Mouse (Mus musculus) midbrain, postnatal 0 days (tissue): ENCODE measurements around the gene Rbl2. TPM values are rescaled to one million over a fixed set of nuclear protein-coding genes. Genes with fewer than 3 reads are reported as not detected.

Source experiments
- ATAC-seq: fragments of 200-750 bp; cut with Nextera tagmentation; 2 replicates; pipeline ENCODE4 v1.8.0; 2017; ENCODE audit warnings: moderate number of reproducible peaks, mild to moderate bottlenecking, moderate TSS enrichment, moderate library complexity; ENCODE audit not compliant: low FRiP score
- DNase-seq: peaks from one replicate; pipeline ENCODE4 v3.0.0-alpha.2; 2015; ENCODE audit warnings: low spot score
- H3K27ac ChIP-seq: fragments of 300-500 bp; sonication (generic); 2 replicates; pipeline ENCODE4 v1.5.1; 2014; ENCODE audit warnings: low read depth, mild to moderate bottlenecking, low read length, mixed read lengths
- H3K27me3 ChIP-seq: fragments of 300-500 bp; sonication (generic); 2 replicates; pipeline ENCODE4 v1.6.1; 2014; ENCODE audit warnings: low read length, control low read depth, mixed read lengths; ENCODE audit not compliant: insufficient read depth
- H3K36me3 ChIP-seq: fragments of 300-500 bp; sonication (generic); 2 replicates; pipeline ENCODE4 v1.6.1; 2014; ENCODE audit warnings: low read length, control low read depth, mixed read lengths; ENCODE audit not compliant: insufficient read depth
- H3K4me1 ChIP-seq: fragments of 300-500 bp; sonication (generic); 2 replicates; pipeline ENCODE4 v1.6.1; 2014; ENCODE audit warnings: mild to moderate bottlenecking, control low read depth, antibody characterized with exemption, low read length, mixed read lengths; ENCODE audit not compliant: insufficient read depth
- H3K4me2 ChIP-seq: fragments of 300-500 bp; sonication (generic); 2 replicates; pipeline ENCODE4 v1.6.1; 2014; ENCODE audit warnings: low read depth, mild to moderate bottlenecking, low read length, mixed read lengths; ENCODE audit not compliant: poor library complexity, severe bottlenecking
- H3K4me3 ChIP-seq: fragments of 300-500 bp; sonication (generic); 2 replicates; pipeline ENCODE4 v1.5.1; 2014; ENCODE audit warnings: low read depth, mild to moderate bottlenecking, low read length, moderate library complexity
- H3K9ac ChIP-seq: fragments of 300-500 bp; sonication (generic); replicated peaks from 2 replicates; pipeline ENCODE4 v1.6.1; 2014; ENCODE audit warnings: mild to moderate bottlenecking, low read length, moderate library complexity, mixed read lengths; ENCODE audit not compliant: poor library complexity, severe bottlenecking
- H3K9me3 ChIP-seq: fragments of 300-500 bp; sonication (generic); 2 replicates; pipeline ENCODE4 v1.6.1; 2016; ENCODE audit warnings: low read length, control low read depth
- CTCF ChIP-seq: IDR thresholded peaks from 2 replicates; pipeline ENCODE4 v1.5.1; 2016; ENCODE audit warnings: antibody characterized with exemption, mild to moderate bottlenecking
- WGBS: fragments of 180-500 bp; shearing (Covaris S2); extraction: QIAGEN DNeasy Blood & Tissue Kit; methylation state at CpG from one replicate; pipeline ENCODE4 v1.1.7; 2014; 5-methylcytosine and 5-hydroxymethylcytosine counted together
- polyA plus RNA-seq: library from polyadenylated mRNA; unstranded; fragments of >200 nt; fragmentation: Nextera tagmentation; extraction: Ambion mirVana; gene quantifications from 2 replicates; pipeline ENCODE4 v1.2.1, GENCODE M21; 2015
- total RNA-seq: library from RNA; depleted of rRNA; stranded (reverse); fragments of >200 nt; gene quantifications from 2 replicates; pipeline ENCODE4 v1.2.3, GENCODE M21; 2014

Gene Rbl2
- total and polyA plus RNA-seq, 2 experiments from 2014 or later, result 17.1 to 33.6 TPM

DNA sequence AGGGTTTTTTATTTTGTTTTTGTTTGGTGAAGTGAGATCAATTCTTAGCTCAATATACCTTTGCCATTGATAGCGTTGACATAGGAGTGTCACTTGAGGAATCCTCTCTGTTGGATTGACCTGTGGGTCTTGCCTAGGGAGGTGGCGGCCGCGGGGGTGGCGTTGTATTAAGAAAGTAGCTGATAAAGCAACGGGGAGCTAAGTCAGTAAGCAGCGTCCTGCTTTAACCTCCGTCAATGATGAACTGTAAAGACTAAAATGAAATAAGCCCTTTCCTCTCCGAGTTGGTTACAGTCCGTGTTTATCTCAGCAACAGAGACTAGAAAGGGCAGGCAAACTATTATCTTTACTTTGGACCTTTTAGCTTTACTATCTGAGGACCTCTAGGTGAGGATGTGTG, 450 bp upstream of the Rbl2 start:
- Histone ChIP-seq H3K4me3 (peak overlapping the region; percentile 79), H3K4me2 (peak overlapping the region; percentile 67), H3K4me1 (peaks cover 4% of the 10 kb centered on the region; the same call in 1 of the 2 replicates), H3K9me3 (no peaks in the 10 kb centered on the region), H3K36me3 (no peaks in the 10 kb centered on the region), H3K27me3 (no peaks in the 10 kb centered on the region), H3K9ac (peak overlapping the region; percentile 77; the same call in 1 of the 2 replicates), H3K27ac (0 out of 2 replicates have a peak overlapping the region, but pooled peaks have one; percentile 83)
- no peak for DNase-seq
- 5% methylated on average over 10 of the region's 10 CpGs for WGBS
- no peak for ATAC-seq
- TF ChIP-seq CTCF, result no peak

DNA sequence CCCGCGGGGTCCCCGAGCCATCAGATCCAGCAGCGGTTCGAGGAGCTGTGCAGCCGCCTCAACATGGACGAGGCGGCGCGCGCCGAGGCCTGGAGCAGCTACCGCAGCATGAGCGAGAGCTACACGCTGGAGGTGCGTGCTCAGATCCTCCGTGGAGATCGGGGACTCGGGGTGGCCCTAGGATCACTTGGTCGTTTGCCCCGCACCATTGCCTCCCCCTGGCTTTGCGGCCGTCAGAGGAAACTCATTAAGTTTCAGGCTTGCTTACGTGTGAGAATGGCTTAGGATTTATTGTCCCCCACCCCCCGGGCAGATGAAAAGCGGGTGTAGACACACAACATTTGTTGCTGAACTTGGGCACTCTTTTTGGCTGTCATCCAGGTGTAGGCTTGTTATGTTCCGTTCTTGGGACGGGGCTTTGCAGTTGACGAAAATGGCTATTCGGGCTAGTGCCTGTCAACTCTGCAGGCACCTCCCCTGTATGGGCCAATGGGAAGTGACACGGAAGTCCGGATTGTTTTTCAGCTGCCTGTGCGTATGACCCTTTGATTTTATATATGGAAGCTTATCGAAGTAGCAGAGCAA, 510 bp downstream of the Rbl2 start:
- peak; percentile 78 for ATAC-seq
- H3K9me3 ChIP-seq, result no peaks in the 10 kb centered on the region
- H3K27me3 ChIP-seq, result no peaks in the 10 kb centered on the region
- H3K27ac ChIP-seq, result peak overlapping the region; percentile 83
- no peak for TF ChIP-seq CTCF
- under 1% methylated on average over 33 of the region's 34 CpGs for WGBS
- H3K4me1 ChIP-seq, result peaks cover 4% of the 10 kb centered on the region; the same call in 1 of the 2 replicates
- peak overlapping the region; percentile 79 for H3K4me3 ChIP-seq
- H3K36me3 ChIP-seq, result no peaks in the 10 kb centered on the region
- DNase-seq, result peak; percentile 85
- H3K4me2 ChIP-seq, result peak overlapping the region; percentile 61
- H3K9ac ChIP-seq, result peak overlapping the region; percentile 77

DNA sequence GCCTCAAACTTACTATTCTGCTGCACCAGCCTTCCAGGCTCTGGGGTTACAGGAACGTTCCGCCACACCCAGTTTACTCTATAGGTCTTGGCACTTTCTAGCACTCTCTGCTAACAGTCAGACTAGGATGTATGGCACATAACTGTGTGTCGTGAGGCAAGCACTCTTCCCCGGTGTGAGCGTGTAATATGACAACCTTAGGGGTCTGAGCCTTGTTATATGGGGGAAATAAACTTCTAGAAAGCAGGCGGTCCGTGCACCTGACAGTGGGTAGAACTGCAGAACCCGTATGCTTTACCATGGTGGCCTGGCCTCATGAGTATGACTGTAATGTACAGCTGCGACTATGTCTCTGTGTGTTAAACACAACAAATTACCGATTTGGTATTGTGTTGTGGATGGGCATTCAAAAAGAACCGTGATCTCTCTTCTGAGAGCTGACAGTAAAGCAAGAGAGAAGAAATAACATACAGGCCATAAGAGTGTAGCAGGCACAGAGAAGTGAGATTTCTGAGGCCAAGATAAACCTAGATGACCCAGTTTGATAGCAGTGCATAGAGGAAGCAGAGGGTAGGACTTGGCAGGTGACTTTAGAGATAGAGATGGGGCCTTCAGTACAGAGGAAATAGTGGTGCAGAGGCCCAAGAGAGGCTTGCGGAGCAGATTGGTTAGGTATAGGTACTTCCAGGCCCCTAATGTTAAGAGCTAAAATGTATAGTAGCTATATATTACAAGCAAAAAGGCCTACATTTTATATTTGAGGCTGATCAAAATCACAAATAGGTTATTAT, 7.4 kb downstream of the Rbl2 start:
- no peaks in the 10 kb centered on the region for H3K4me1 ChIP-seq
- no peak overlapping the region for H3K4me2 ChIP-seq
- no peaks in the 10 kb centered on the region for H3K9me3 ChIP-seq
- DNase-seq (no peak), ATAC-seq (no peak)
- no peaks in the 10 kb centered on the region for H3K27me3 ChIP-seq
- TF ChIP-seq CTCF, result no peak
- H3K27ac ChIP-seq, result no peak overlapping the region
- H3K4me3 ChIP-seq, result no peak overlapping the region
- no peak overlapping the region for H3K9ac ChIP-seq
- WGBS, result 92% methylated on average over 12 of the region's 12 CpGs
- H3K36me3 ChIP-seq, result 0 out of 2 replicates have a peak, but pooled peaks cover 4% of the 10 kb centered on the region

DNA sequence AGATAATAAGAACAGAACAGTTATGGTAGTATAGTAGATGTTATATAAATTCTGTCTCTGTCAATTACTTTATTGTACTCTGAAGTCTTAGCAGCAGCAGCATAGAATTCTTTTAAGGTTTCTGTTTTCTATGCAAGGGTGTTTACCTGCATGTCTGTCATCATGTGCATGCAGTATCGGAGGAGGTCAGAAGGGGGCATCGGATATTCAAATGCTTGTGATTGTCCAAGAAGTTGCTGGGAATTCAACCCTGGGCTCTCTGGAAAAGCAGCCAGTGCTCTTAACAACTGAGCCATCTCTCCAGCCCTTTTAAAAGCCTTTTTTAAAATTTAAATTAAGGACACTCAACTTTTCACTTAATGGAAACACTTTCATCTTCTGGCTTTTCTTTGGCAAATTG, 9.8 kb downstream of the Rbl2 start:
- no peak for TF ChIP-seq CTCF
- no peaks in the 10 kb centered on the region for H3K9me3 ChIP-seq
- H3K4me2 ChIP-seq, result no peak overlapping the region
- no peaks in the 10 kb centered on the region for H3K27me3 ChIP-seq
- 98% methylated on average over 2 of the region's 2 CpGs for WGBS
- ATAC-seq (no peak), DNase-seq (no peak)
- no peaks in the 10 kb centered on the region for H3K4me1 ChIP-seq
- no peak overlapping the region for H3K27ac ChIP-seq
- H3K4me3 ChIP-seq, result no peak overlapping the region
- 0 out of 2 replicates have a peak, but pooled peaks cover 4% of the 10 kb centered on the region for H3K36me3 ChIP-seq
- no peak overlapping the region for H3K9ac ChIP-seq

DNA sequence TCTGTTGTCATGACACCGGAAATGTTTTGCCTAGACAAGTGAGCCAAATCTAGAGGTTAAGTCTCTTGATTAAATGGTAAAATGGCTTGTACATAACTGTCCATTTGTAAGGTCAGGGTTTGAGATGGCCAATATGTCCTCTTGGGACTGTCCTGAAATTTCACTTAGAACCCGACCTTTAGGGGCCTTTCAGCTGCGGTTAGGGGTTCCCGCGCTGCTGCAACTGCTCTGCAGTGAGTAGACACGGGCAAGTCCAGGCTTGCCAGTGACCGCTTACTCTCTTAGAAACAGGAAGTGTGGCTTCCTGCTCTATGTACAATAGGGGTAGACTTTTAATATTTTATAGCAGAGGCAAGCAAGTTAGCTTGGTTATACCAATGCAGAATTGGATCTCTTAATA, 12.1 kb downstream of the Rbl2 start:
- no peaks in the 10 kb centered on the region for H3K9me3 ChIP-seq
- DNase-seq (no peak), ATAC-seq (no peak)
- no peak overlapping the region for H3K27ac ChIP-seq
- no peak overlapping the region for H3K4me2 ChIP-seq
- H3K4me3 ChIP-seq, result no peak overlapping the region
- 0 out of 2 replicates have a peak, but pooled peaks cover 4% of the 10 kb centered on the region for H3K36me3 ChIP-seq
- no peaks in the 10 kb centered on the region for H3K4me1 ChIP-seq
- no peaks in the 10 kb centered on the region for H3K27me3 ChIP-seq
- H3K9ac ChIP-seq, result no peak overlapping the region
- 86% methylated on average over 7 of the region's 7 CpGs for WGBS
- TF ChIP-seq CTCF, result no peak

DNA sequence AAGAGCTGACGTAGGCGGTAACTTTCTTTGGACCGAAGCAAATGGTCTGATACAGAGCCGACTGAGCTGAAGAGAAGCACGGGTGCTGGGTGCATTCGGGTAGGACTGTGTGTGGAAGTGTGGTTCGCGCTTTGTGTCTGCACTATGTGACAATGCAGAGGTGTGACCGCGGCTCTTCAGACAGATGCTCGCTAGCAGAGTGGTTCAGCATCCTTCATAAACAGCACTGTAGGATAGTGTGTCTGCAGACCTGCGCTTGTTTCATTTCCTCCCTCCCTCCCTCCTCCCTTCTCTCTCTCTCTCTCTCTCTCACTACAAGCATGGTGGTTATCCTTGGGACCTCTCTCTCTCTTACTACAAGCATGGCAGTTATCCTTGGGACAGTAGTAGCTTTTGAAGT, 12.6 kb downstream of the Rbl2 start:
- Histone ChIP-seq H3K27me3 (no peaks in the 10 kb centered on the region), H3K4me2 (no peak overlapping the region), H3K36me3 (0 out of 2 replicates have a peak, but pooled peaks cover 5% of the 10 kb centered on the region), H3K9me3 (no peaks in the 10 kb centered on the region), H3K9ac (no peak overlapping the region), H3K4me3 (no peak overlapping the region), H3K27ac (no peak overlapping the region), H3K4me1 (no peaks in the 10 kb centered on the region)
- no peak for TF ChIP-seq CTCF
- WGBS, result 95% methylated on average over 12 of the region's 12 CpGs
- ATAC-seq (no peak), DNase-seq (no peak)
